ENCODE assay signal across 11 mouse cellular contexts in the genomic region with DNA sequence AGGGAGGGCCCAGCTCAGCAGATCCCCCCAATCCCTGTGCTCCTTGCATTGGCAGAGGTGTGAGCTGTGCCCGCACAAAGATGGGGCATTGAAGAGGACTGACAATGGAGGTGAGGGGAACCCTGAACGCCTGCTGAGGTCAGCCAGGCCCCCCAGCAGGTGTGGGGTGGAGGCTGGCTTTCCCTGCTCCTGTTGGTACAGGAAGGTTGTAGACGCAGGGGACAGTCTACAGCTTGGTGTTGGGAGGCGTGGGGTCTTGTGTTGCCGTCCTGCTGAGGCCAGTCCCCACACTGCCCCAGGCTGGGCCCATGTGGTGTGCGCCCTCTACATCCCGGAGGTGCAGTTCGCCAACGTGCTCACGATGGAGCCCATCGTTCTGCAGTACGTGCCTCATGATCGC. TPM values are rescaled to one million over a fixed set of nuclear protein-coding genes. Genes with fewer than 3 reads are reported as not detected.
DNase-seq lines count a peak whose midpoint lies in the region; ATAC-seq and TF ChIP-seq lines count a peak whose summit lies in the region.
"Had no signal": no experiment of that assay in that cellular context is flagged by ENCODE, and none has a peak within 500 bp of the region (broad histone marks: within the 10 kb centered on the region; RNA-seq: fewer than 3 reads in every experiment).

No protein-coding gene starts in this region.

- 88% methylated on average over 13 of the region's 13 CpGs for WGBS in hindbrain, embryonic 10.5 days
- WGBS in hindbrain, embryonic 16.5 days, result 83% methylated on average over 13 of the region's 13 CpGs
- WGBS in forebrain, embryonic 12.5 days, result 90% methylated on average over 13 of the region's 13 CpGs
- whole genome bisulfite sequencing in midbrain, embryonic 10.5 days, result 92% methylated on average over 13 of the region's 13 CpGs

- H3K27me3 ChIP-seq in hindbrain, embryonic 10.5 days (ENCODE audit: insufficient read depth, poor library complexity, severe bottlenecking), result peaks cover 26% of the 10 kb centered on the region
- H3K27me3 ChIP-seq in hindbrain, embryonic 16.5 days (replicated peaks; ENCODE audit: control insufficient read depth, insufficient read depth, low read length), result peaks cover 9% of the 10 kb centered on the region
- peaks cover 23% of the 10 kb centered on the region for H3K27me3 ChIP-seq in forebrain, embryonic 12.5 days
- peaks cover 22% of the 10 kb centered on the region for H3K27me3 ChIP-seq in midbrain, embryonic 10.5 days (ENCODE audit: low read depth, poor library complexity, severe bottlenecking)

- H3K9me3 ChIP-seq in hindbrain, embryonic 10.5 days, result no peaks in the 10 kb centered on the region; the same call in 1 of the 2 replicates
- no peaks in the 10 kb centered on the region for H3K9me3 ChIP-seq in hindbrain, embryonic 16.5 days (ENCODE audit: control insufficient read depth, low read length)
- H3K9me3 ChIP-seq in ES-E14 (ENCODE audit: control insufficient read depth, insufficient read depth, low read depth, low read length), result no peaks in the 10 kb centered on the region
- H3K9me3 ChIP-seq in forebrain, embryonic 12.5 days, result no peaks in the 10 kb centered on the region
- H3K9me3 ChIP-seq in midbrain, embryonic 10.5 days (replicated peaks), result no peaks in the 10 kb centered on the region; the same call in 1 of the 2 replicates
- H3K9me3 ChIP-seq: liver, embryonic 15.5 days had no signal

- H3K36me3 ChIP-seq in hindbrain, embryonic 10.5 days, result peaks cover 55% of the 10 kb centered on the region
- H3K36me3 ChIP-seq in hindbrain, embryonic 16.5 days (ENCODE audit: control insufficient read depth, insufficient read depth, low read length), result peaks cover 9% of the 10 kb centered on the region
- peaks cover 46% of the 10 kb centered on the region for H3K36me3 ChIP-seq in ES-E14 (ENCODE audit: control insufficient read depth, insufficient read depth, low read length, poor library complexity, severe bottlenecking)
- peaks cover 48% of the 10 kb centered on the region for H3K36me3 ChIP-seq in forebrain, embryonic 12.5 days (replicated peaks)
- peaks cover 57% of the 10 kb centered on the region for H3K36me3 ChIP-seq in midbrain, embryonic 10.5 days
- H3K36me3 ChIP-seq: liver, embryonic 15.5 days had no signal

- H3K4me3 ChIP-seq in hindbrain, embryonic 10.5 days, result peak overlapping the region; percentile 96
- no peak overlapping the region for H3K4me3 ChIP-seq in hindbrain, embryonic 16.5 days (ENCODE audit: low read length)
- peak overlapping the region; percentile 86 to 91 for H3K4me3 ChIP-seq in ES-E14 (ENCODE audit: insufficient read depth in 1 of 2, low read depth in 1 of 2, low read length in 2 of 2, poor library complexity in 1 of 2, severe bottlenecking in 1 of 2)
- peak overlapping the region; percentile 95; the same call in 1 of the 2 replicates for H3K4me3 ChIP-seq in forebrain, embryonic 12.5 days (replicated peaks)
- H3K4me3 ChIP-seq in midbrain, embryonic 10.5 days, result peak overlapping the region; percentile 95
- H3K4me3 ChIP-seq: liver, embryonic 15.5 days had no signal

- H3K4me2 ChIP-seq in hindbrain, embryonic 16.5 days (ENCODE audit: low read length), result no peak overlapping the region
- 0 out of 2 replicates have a peak overlapping the region, but pooled peaks have one; percentile 89 for H3K4me2 ChIP-seq in forebrain, embryonic 12.5 days
- H3K4me2 ChIP-seq: liver, embryonic 15.5 days had no signal

- H3K4me1 ChIP-seq in hindbrain, embryonic 10.5 days (replicated peaks), result peaks cover 79% of the 10 kb centered on the region
- H3K4me1 ChIP-seq in hindbrain, embryonic 16.5 days (ENCODE audit: control insufficient read depth, insufficient read depth, low read depth, low read length), result peaks cover 48% of the 10 kb centered on the region
- H3K4me1 ChIP-seq in ES-E14 (ENCODE audit: control insufficient read depth in 2 of 2, insufficient read depth in 2 of 2, low read length in 2 of 2, poor library complexity in 1 of 2), result peaks cover 14 to 36% of the 10 kb centered on the region in 2 experiments
- H3K4me1 ChIP-seq in forebrain, embryonic 12.5 days, result peaks cover 63% of the 10 kb centered on the region
- peaks cover 74% of the 10 kb centered on the region for H3K4me1 ChIP-seq in midbrain, embryonic 10.5 days

- no peak for ATAC-seq in hindbrain, embryonic 16.5 days
- ATAC-seq in forebrain, embryonic 12.5 days (ENCODE audit: low FRiP score), result no peak
- ATAC-seq in megakaryocyte, adult 5-6 weeks (ENCODE audit: poor library complexity, severe bottlenecking), result no peak

- in situ Hi-C loops in ES-E14 (cut with MboI; ENCODE audit: low sequenced_read_pairs in 2 of 2, unreplicated experiment in 2 of 2), result no loop called here

- DNase-seq in hindbrain, embryonic 10.5 days (ENCODE audit: low spot score), result no peak
- DNase-seq in ES-E14 (ENCODE audit: low read depth, low spot score), result no peak
- no peak for DNase-seq in midbrain, embryonic 10.5 days (ENCODE audit: low spot score)
- no peak for DNase-seq in right cerebral cortex, postnatal 4 days
- no peak for DNase-seq in spleen, postnatal 14 days (ENCODE audit: low spot score in 2 of 2)
- DNase-seq: cerebellum, adult 8-10 months had no signal

- H3K9ac ChIP-seq in hindbrain, embryonic 16.5 days (ENCODE audit: low read depth, low read length), result no peak overlapping the region
- H3K9ac ChIP-seq in ES-E14 (ENCODE audit: insufficient read depth, low read depth, low read length, poor library complexity, severe bottlenecking), result peak overlapping the region; percentile 96
- no peak overlapping the region for H3K9ac ChIP-seq in forebrain, embryonic 12.5 days
- H3K9ac ChIP-seq: liver, embryonic 15.5 days had no signal

- no peak overlapping the region for H3K27ac ChIP-seq in hindbrain, embryonic 10.5 days
- H3K27ac ChIP-seq in hindbrain, embryonic 16.5 days (ENCODE audit: low read depth, low read length), result no peak overlapping the region
- H3K27ac ChIP-seq in ES-E14 (ENCODE audit: insufficient read depth, low read depth, low read length, poor library complexity, severe bottlenecking), result peak overlapping the region; percentile 100; the same call in 1 of the 2 replicates
- H3K27ac ChIP-seq in forebrain, embryonic 12.5 days, result no peak overlapping the region
- H3K27ac ChIP-seq in midbrain, embryonic 10.5 days (replicated peaks), result no peak overlapping the region
- H3K27ac ChIP-seq: liver, embryonic 15.5 days had no signal

TF ChIP-seq in ES-E14, 5 proteins besides CTCF, POLR2A, EP300 and RAD21:
- TF ChIP-seq HCFC1 (IDR thresholded peaks at IDR 0.05; ENCODE audit: borderline replicate concordance, insufficient read depth, low read length), result no peak
- TF ChIP-seq ZC3H11A (IDR thresholded peaks at IDR 0.05; ENCODE audit: borderline replicate concordance, low read depth, low read length), result no peak
- no peak for TF ChIP-seq CHD2 (IDR thresholded peaks at IDR 0.05; ENCODE audit: low read depth, low read length)
- no peak for TF ChIP-seq MAFK (IDR thresholded peaks at IDR 0.05; ENCODE audit: insufficient read depth, low read depth, low read length)

RNA-seq across cellular contexts. Expression of a gene that starts 2.2 kb away (rescaled TPM):
- 2.1 and 2.2 TPM in 2 replicates for polyA plus RNA-seq in hindbrain, embryonic 10.5 days (2016; fragmentation: Nextera tagmentation; extraction: Ambion mirVana)
- 3.1 and 3.3 TPM in 2 replicates for polyA plus RNA-seq in hindbrain, embryonic 16.5 days (2015; fragmentation: Nextera tagmentation; extraction: Ambion mirVana)
- 113 and 142 TPM in 2 replicates for total RNA-seq in ES-E14 (2012; rRNA removed)
- polyA plus RNA-seq in forebrain, embryonic 12.5 days (2016; fragmentation: Nextera tagmentation; extraction: Ambion mirVana), result 3.3 and 3.7 TPM in 2 replicates
- polyA plus RNA-seq in midbrain, embryonic 10.5 days (2016; fragmentation: Nextera tagmentation; extraction: Ambion mirVana), result 2.1 and 2.6 TPM in 2 replicates
- total RNA-seq in megakaryocyte, adult 5-6 weeks (2015), result 4.3 and 6.3 TPM in 2 replicates
- 6.9 and 7.1 TPM in 2 replicates for total RNA-seq in megakaryocyte, adult 5-6 weeks (2017)

RNA-seq across cellular contexts. Expression of a gene that starts 20.2 kb away (rescaled TPM):
- 18.3 and 24.0 TPM in 2 replicates for polyA plus RNA-seq in hindbrain, embryonic 10.5 days (2016; fragmentation: Nextera tagmentation; extraction: Ambion mirVana)
- polyA plus RNA-seq in hindbrain, embryonic 16.5 days (2015; fragmentation: Nextera tagmentation; extraction: Ambion mirVana), result 37.2 and 42.4 TPM in 2 replicates
- total RNA-seq in ES-E14 (2012; rRNA removed), result 49.9 and 66.0 TPM in 2 replicates
- polyA plus RNA-seq in forebrain, embryonic 12.5 days (2016; fragmentation: Nextera tagmentation; extraction: Ambion mirVana), result 13.2 and 14.9 TPM in 2 replicates
- polyA plus RNA-seq in midbrain, embryonic 10.5 days (2016; fragmentation: Nextera tagmentation; extraction: Ambion mirVana), result 20.5 and 21.7 TPM in 2 replicates
- total RNA-seq in megakaryocyte, adult 5-6 weeks (2015), result 18.7 and 19.8 TPM in 2 replicates
- 2.3 and 12.8 TPM in 2 replicates for total RNA-seq in megakaryocyte, adult 5-6 weeks (2017)

RNA-seq across cellular contexts. Expression of a gene that starts 34.9 kb away (rescaled TPM):
- 15.6 and 17.0 TPM in 2 replicates for polyA plus RNA-seq in hindbrain, embryonic 10.5 days (2016; fragmentation: Nextera tagmentation; extraction: Ambion mirVana)
- 15.4 and 19.2 TPM in 2 replicates for polyA plus RNA-seq in hindbrain, embryonic 16.5 days (2015; fragmentation: Nextera tagmentation; extraction: Ambion mirVana)
- total RNA-seq in ES-E14 (2012; rRNA removed), result 20.1 and 28.4 TPM in 2 replicates
- 24.2 TPM in 2 replicates for polyA plus RNA-seq in forebrain, embryonic 12.5 days (2016; fragmentation: Nextera tagmentation; extraction: Ambion mirVana)
- polyA plus RNA-seq in midbrain, embryonic 10.5 days (2016; fragmentation: Nextera tagmentation; extraction: Ambion mirVana), result 16.0 and 18.6 TPM in 2 replicates
- total RNA-seq in megakaryocyte, adult 5-6 weeks (2015), result 2.8 and 3.1 TPM in 2 replicates
- total RNA-seq in megakaryocyte, adult 5-6 weeks (2017), result 1.0 and 2.4 TPM in 2 replicates
- total RNA-seq: monocyte, adult 5-6 weeks had no signal

RNA-seq across cellular contexts. Expression of a gene that starts 35.9 kb away (rescaled TPM):
- 13.4 and 14.3 TPM in 2 replicates for polyA plus RNA-seq in hindbrain, embryonic 10.5 days (2016; fragmentation: Nextera tagmentation; extraction: Ambion mirVana)
- 1.2 and 1.4 TPM in 2 replicates for polyA plus RNA-seq in hindbrain, embryonic 16.5 days (2015; fragmentation: Nextera tagmentation; extraction: Ambion mirVana)
- total RNA-seq in ES-E14 (2012; rRNA removed), result 100 and 109 TPM in 2 replicates
- 10.0 and 11.9 TPM in 2 replicates for polyA plus RNA-seq in forebrain, embryonic 12.5 days (2016; fragmentation: Nextera tagmentation; extraction: Ambion mirVana)
- polyA plus RNA-seq in midbrain, embryonic 10.5 days (2016; fragmentation: Nextera tagmentation; extraction: Ambion mirVana), result 10.4 and 13.3 TPM in 2 replicates
- total RNA-seq in megakaryocyte, adult 5-6 weeks (2015), result 0.18 and 1.2 TPM in 2 replicates
- 0.40 TPM in 1 of 2 replicates, not detected in the other for total RNA-seq in megakaryocyte, adult 5-6 weeks (2017)

RNA-seq across cellular contexts. Expression of a gene that starts 37.8 kb away (rescaled TPM):
- polyA plus RNA-seq in hindbrain, embryonic 10.5 days (2016; fragmentation: Nextera tagmentation; extraction: Ambion mirVana), result 642 and 643 TPM in 2 replicates
- 422 and 438 TPM in 2 replicates for polyA plus RNA-seq in hindbrain, embryonic 16.5 days (2015; fragmentation: Nextera tagmentation; extraction: Ambion mirVana)
- total RNA-seq in ES-E14 (2012; rRNA removed), result 522 and 677 TPM in 2 replicates
- 457 TPM in 2 replicates for polyA plus RNA-seq in forebrain, embryonic 12.5 days (2016; fragmentation: Nextera tagmentation; extraction: Ambion mirVana)
- polyA plus RNA-seq in midbrain, embryonic 10.5 days (2016; fragmentation: Nextera tagmentation; extraction: Ambion mirVana), result 606 and 631 TPM in 2 replicates
- total RNA-seq in megakaryocyte, adult 5-6 weeks (2015), result 81.0 and 111 TPM in 2 replicates
- 137 and 179 TPM in 2 replicates for total RNA-seq in megakaryocyte, adult 5-6 weeks (2017)
